Mouse (Mus musculus) urinary bladder, postnatal 10 days (tissue): Measurements from ENCODE around the gene Ccl20.

Experiments used
- DNase-seq: peaks from one replicate; pipeline ENCODE4 v3.0.0; 2022; ENCODE audit warnings: low spot score

The Ccl20 gene

GRCm38 (mm10) chr1:83141510-83141909 lies 24.9 kb downstream of the Ccl20 start:
- no peak for DNase-seq

- no peak for DNase-seq
Observed at GRCm38 (mm10) chr1:83142055-83142454, 25.5 kb downstream of the Ccl20 start.

GRCm38 (mm10) chr1:83146547-83146946 lies 30.0 kb downstream of the Ccl20 start:
- DNase-seq: no peak

GRCm38 (mm10) chr1:83150227-83150626 lies 33.7 kb downstream of the Ccl20 start:
- DNase-seq: no peak

GRCm38 (mm10) chr1:83152961-83153360 lies 36.4 kb downstream of the Ccl20 start:
- DNase-seq: no peak

- DNase-seq: no peak
Observed at GRCm38 (mm10) chr1:83156876-83157275, 40.3 kb downstream of the Ccl20 start.

- DNase-seq: no peak
Observed at GRCm38 (mm10) chr1:83159603-83160002, 43.0 kb downstream of the Ccl20 start, which contains the start of gene Daw1. Daw1 (plus strand) TSS chr1:83159752.

- no peak for DNase-seq
Observed at GRCm38 (mm10) chr1:83161658-83162057, 45.1 kb downstream of the Ccl20 start.

- DNase-seq: no peak
Observed at GRCm38 (mm10) chr1:83164027-83164426, 47.5 kb downstream of the Ccl20 start.
